Mouse (Mus musculus): ENCODE measurements around the gene Scrn1. TPM values are rescaled to one million over a fixed set of nuclear protein-coding genes. Genes with fewer than 3 reads are reported as not detected.

Gene Scrn1
- polyA plus RNA-seq, 1 experiment from 2014 or later = 2.8 TPM

DNA sequence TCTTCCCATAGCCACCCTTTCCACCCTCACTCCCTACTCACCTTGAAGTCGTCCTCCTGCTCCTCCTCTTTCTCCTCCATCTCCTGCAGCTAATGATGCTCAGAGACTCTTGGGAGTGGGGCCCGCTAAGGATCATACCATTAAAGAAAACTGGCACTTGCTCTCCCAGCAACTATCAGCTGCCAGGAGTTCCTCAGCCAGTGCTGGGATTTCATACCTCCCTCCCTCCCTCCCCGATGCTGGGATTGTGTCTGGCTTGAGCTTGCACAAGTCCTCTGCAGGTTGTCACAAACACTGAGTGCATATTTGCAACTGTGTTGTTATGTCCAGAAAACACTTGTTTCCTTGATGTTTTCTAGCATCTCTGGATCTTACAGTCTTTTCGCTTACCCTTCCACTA, 30.9 kb upstream of the Scrn1 start, which contains the start of gene Fkbp14:
Fkbp14 (minus strand) TSS at position 101 of the 400 bp plus-strand sequence.
- no peak within 1 kb of the TSS for H3K9ac ChIP-seq (replicated peaks; ENCODE audit: low read depth)
- no peak within 1 kb of the TSS for H3K4me3 ChIP-seq (ENCODE audit: low read depth, low read length)
- ATAC-seq = no peak

GRCm38 (mm10) chr6:54595330-54595878, 29.1 kb upstream of the Scrn1 start:
- TF ChIP-seq EP300 (IDR thresholded peaks at IDR 0.05) = no peak
- no peak for TF ChIP-seq CTCF (IDR thresholded peaks at IDR 0.05)
- H3K4me3 ChIP-seq (ENCODE audit: low read depth, low read length) = peak overlapping the region; percentile 80
- peak overlapping the region; percentile 69 for H3K9ac ChIP-seq (replicated peaks; ENCODE audit: low read depth)
- peak; percentile 7; the same call in 1 of the 2 replicates for ATAC-seq
- H3K9me3 ChIP-seq (ENCODE audit: low read length) = no peaks in the 10 kb centered on the region
- whole genome bisulfite sequencing = under 1% methylated on average over 32 of the region's 48 CpGs
- no peaks in the 10 kb centered on the region for H3K36me3 ChIP-seq (ENCODE audit: insufficient read depth, low read length)
- peaks cover 7% of the 10 kb centered on the region; the same call in 1 of the 2 replicates for H3K4me1 ChIP-seq (ENCODE audit: insufficient read depth, low read depth, low read length)
- H3K27me3 ChIP-seq (replicated peaks; ENCODE audit: insufficient read depth, low read length) = no peaks in the 10 kb centered on the region
- peak overlapping the region; percentile 97 for H3K4me2 ChIP-seq (replicated peaks; ENCODE audit: low read depth, low read length)
- peak overlapping the region; percentile 82 for H3K27ac ChIP-seq (ENCODE audit: low read length)
- no peak for DNase-seq (ENCODE audit: low spot score)

More for the DNA sequence above, 30.9 kb upstream of the Scrn1 start, which contains the start of gene Fkbp14:
- Histone ChIP-seq H3K36me3 (ENCODE audit: insufficient read depth, low read length) (no peaks in the 10 kb centered on the region), H3K4me2 (replicated peaks; ENCODE audit: low read depth, low read length) (peak within 1 kb of the TSS; percentile 97; the same call in 1 of the 2 replicates), H3K4me1 (ENCODE audit: insufficient read depth, low read depth, low read length) (peaks cover 7% of the 10 kb centered on the region; the same call in 1 of the 2 replicates), H3K9me3 (ENCODE audit: low read length) (no peaks in the 10 kb centered on the region), H3K27ac (ENCODE audit: low read length) (no peak within 1 kb of the TSS), H3K27me3 (replicated peaks; ENCODE audit: insufficient read depth, low read length) (no peaks in the 10 kb centered on the region)
- DNase-seq (ENCODE audit: low spot score) = no peak
- TF ChIP-seq EP300 (IDR thresholded peaks at IDR 0.05) (no peak), CTCF (IDR thresholded peaks at IDR 0.05) (no peak)
- 83% methylated on average over 4 of the region's 4 CpGs for WGBS

- WGBS = 1% methylated on average over 24 of the region's 49 CpGs
- ATAC-seq (peak; percentile 93), DNase-seq (ENCODE audit: low spot score) (peak; percentile 94)
- H3K9me3 ChIP-seq (ENCODE audit: low read length) = no peaks in the 10 kb centered on the region
- H3K27ac ChIP-seq (ENCODE audit: low read length) = peak within 1 kb of the TSS; percentile 82
- H3K4me3 ChIP-seq (ENCODE audit: low read depth, low read length) = peak within 1 kb of the TSS; percentile 80
- TF ChIP-seq EP300 (IDR thresholded peaks at IDR 0.05) (no peak), CTCF (IDR thresholded peaks at IDR 0.05) (peak; percentile 44)
- H3K36me3 ChIP-seq (ENCODE audit: insufficient read depth, low read length) = no peaks in the 10 kb centered on the region
- peaks cover 7% of the 10 kb centered on the region; the same call in 1 of the 2 replicates for H3K4me1 ChIP-seq (ENCODE audit: insufficient read depth, low read depth, low read length)
- H3K4me2 ChIP-seq (replicated peaks; ENCODE audit: low read depth, low read length) = peak within 1 kb of the TSS; percentile 97
- peak within 1 kb of the TSS; percentile 69 for H3K9ac ChIP-seq (replicated peaks; ENCODE audit: low read depth)
- H3K27me3 ChIP-seq (replicated peaks; ENCODE audit: insufficient read depth, low read length) = no peaks in the 10 kb centered on the region
These were observed 28.4 kb upstream of the Scrn1 start, which contains the start of gene Plekha8 for GRCm38 (mm10) chr6:54594469-54595329. Plekha8 (plus strand) TSS chr6:54595111.

DNA sequence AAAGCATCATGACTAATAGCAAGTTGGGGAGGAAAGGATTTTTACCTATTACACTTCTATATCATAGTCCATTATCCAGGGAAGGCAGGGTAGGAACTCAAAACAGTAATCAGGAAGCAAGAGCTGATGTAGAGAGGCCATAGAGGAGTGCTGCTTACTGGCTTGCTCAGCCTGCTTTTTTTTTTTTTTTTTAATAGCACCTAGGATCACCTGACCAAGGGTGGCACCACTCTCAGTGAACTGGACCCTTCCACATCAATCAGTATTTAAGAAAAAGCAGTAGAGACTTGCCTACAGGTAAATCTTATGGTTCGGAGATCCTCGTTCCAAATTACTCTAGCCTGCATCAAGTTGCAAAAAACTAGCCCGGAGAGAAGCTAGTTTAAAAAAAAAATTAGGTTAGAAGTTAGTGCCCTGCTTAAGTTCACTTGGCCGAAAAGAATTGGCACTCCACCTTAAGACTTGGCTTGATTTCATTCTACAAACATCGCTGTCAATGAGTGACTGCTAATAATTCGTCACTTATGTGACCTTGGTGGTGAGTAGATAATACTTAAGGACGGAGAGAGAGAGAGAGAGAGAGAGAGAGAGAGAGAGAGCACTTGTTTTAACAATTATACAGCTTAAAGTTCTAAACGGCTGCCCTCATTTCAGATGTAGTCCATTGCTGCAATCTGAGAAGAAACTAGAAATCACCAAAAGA, 27.6 kb upstream of the Scrn1 start:
- no peak overlapping the region for H3K27ac ChIP-seq (ENCODE audit: low read length)
- 27% methylated on average over 8 of the region's 8 CpGs for WGBS
- no peaks in the 10 kb centered on the region for H3K36me3 ChIP-seq (ENCODE audit: insufficient read depth, low read length)
- H3K9ac ChIP-seq (replicated peaks; ENCODE audit: low read depth) = no peak overlapping the region
- TF ChIP-seq EP300 (IDR thresholded peaks at IDR 0.05) (no peak), CTCF (IDR thresholded peaks at IDR 0.05) (no peak)
- no peak overlapping the region for H3K4me3 ChIP-seq (ENCODE audit: low read depth, low read length)
- DNase-seq (ENCODE audit: low spot score) (peak; percentile 8), ATAC-seq (no peak)
- H3K9me3 ChIP-seq (ENCODE audit: low read length) = no peaks in the 10 kb centered on the region
- peaks cover 7% of the 10 kb centered on the region; the same call in 1 of the 2 replicates for H3K4me1 ChIP-seq (ENCODE audit: insufficient read depth, low read depth, low read length)
- peak overlapping the region; percentile 62 for H3K4me2 ChIP-seq (replicated peaks; ENCODE audit: low read depth, low read length)
- H3K27me3 ChIP-seq (replicated peaks; ENCODE audit: insufficient read depth, low read length) = no peaks in the 10 kb centered on the region

DNA sequence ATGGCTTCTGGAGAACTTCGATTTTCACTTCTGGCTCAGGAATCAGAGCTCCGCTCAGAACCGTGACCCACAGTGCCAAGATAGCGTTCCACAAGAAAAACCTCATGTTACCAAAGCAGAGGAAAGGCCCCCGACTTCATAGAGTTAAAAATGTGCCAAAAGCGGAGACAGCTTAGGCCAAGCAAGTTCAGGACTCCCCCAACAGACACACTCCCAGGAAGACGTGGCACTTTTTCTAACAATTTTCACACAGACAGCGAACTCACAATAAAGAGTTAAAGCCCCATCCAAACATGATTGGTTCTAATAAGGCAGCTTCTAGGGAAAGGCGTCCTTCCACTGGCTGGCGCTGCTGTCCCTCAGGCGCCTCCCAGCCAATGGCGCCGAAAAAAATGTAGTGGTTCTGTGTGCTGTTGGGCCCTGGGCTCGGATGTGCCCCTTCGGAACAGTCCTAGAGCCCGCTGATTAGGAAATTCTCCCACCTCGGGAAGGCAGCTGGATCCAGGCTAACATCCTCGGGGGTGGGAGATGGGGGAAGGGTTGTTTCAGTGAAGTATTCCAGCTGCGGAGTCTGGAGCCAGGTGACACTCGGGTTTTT, 26.7 kb upstream of the Scrn1 start:
- TF ChIP-seq CTCF (IDR thresholded peaks at IDR 0.05) (peak; percentile 41), EP300 (IDR thresholded peaks at IDR 0.05) (peak; percentile 39; the same call in 1 of the 2 replicates)

More for the DNA sequence above, 26.7 kb upstream of the Scrn1 start:
- peaks cover 7% of the 10 kb centered on the region; the same call in 1 of the 2 replicates for H3K4me1 ChIP-seq (ENCODE audit: insufficient read depth, low read depth, low read length)
- DNase-seq (ENCODE audit: low spot score) = peak; percentile 96
- H3K27ac ChIP-seq (ENCODE audit: low read length) = peak overlapping the region; percentile 57
- WGBS = under 1% methylated on average over 20 of the region's 20 CpGs
- H3K36me3 ChIP-seq (ENCODE audit: insufficient read depth, low read length) = no peaks in the 10 kb centered on the region
- peak overlapping the region; percentile 13 for H3K9ac ChIP-seq (replicated peaks; ENCODE audit: low read depth)
- H3K27me3 ChIP-seq (replicated peaks; ENCODE audit: insufficient read depth, low read length) = no peaks in the 10 kb centered on the region
- H3K4me2 ChIP-seq (replicated peaks; ENCODE audit: low read depth, low read length) = peak overlapping the region; percentile 62
- ATAC-seq = peak; percentile 85
- H3K9me3 ChIP-seq (ENCODE audit: low read length) = no peaks in the 10 kb centered on the region
- peak overlapping the region; percentile 41 for H3K4me3 ChIP-seq (ENCODE audit: low read depth, low read length)

Data from lung, postnatal 0 days (tissue).